Mouse (Mus musculus) heart, postnatal 0 days (tissue): ENCODE measurements around the gene Epha4. TPM values are rescaled to one million over a fixed set of nuclear protein-coding genes. Genes with fewer than 3 reads are reported as not detected.

Source experiments
- ATAC-seq: fragments of 200-750 bp; cut with Nextera tagmentation; 2 replicates; pipeline ENCODE4 v1.8.0; 2017; ENCODE audit warnings: low read depth, moderate number of reproducible peaks, moderate library complexity; ENCODE audit not compliant: insufficient read depth
- DNase-seq: peaks from one replicate; pipeline ENCODE4 v3.0.0-alpha.2; 2016; ENCODE audit warnings: low spot score
- H3K27ac ChIP-seq: fragments of 300-500 bp; sonication (generic); 2 replicates; pipeline ENCODE4 v1.5.1; 2014; ENCODE audit warnings: low read depth, mild to moderate bottlenecking
- H3K27me3 ChIP-seq: fragments of 300-500 bp; sonication (generic); 2 replicates; pipeline ENCODE4 v1.6.1; 2014; ENCODE audit warnings: low read length, mixed read lengths; ENCODE audit not compliant: control insufficient read depth, insufficient read depth
- H3K36me3 ChIP-seq: fragments of 300-500 bp; sonication (generic); replicated peaks from 2 replicates; pipeline ENCODE4 v1.6.1; 2014; ENCODE audit warnings: low read length, mixed read lengths; ENCODE audit not compliant: control insufficient read depth, insufficient read depth
- H3K4me1 ChIP-seq: fragments of 300-500 bp; sonication (generic); 2 replicates; pipeline ENCODE4 v1.6.1; 2014; ENCODE audit warnings: antibody characterized with exemption; ENCODE audit not compliant: control insufficient read depth, insufficient read depth
- H3K4me2 ChIP-seq: fragments of 300-500 bp; sonication (generic); 2 replicates; pipeline ENCODE4 v1.6.1; 2014; ENCODE audit warnings: low read depth, mild to moderate bottlenecking, low read length, moderate library complexity
- H3K4me3 ChIP-seq: fragments of 300-500 bp; sonication (generic); 2 replicates; pipeline ENCODE4 v1.5.1; 2014; ENCODE audit warnings: low read depth, low read length
- H3K9ac ChIP-seq: fragments of 300-500 bp; sonication (generic); replicated peaks from 2 replicates; pipeline ENCODE4 v1.6.1; 2014; ENCODE audit warnings: low read depth, low read length, mixed read lengths
- H3K9me3 ChIP-seq: fragments of 300-500 bp; sonication (generic); replicated peaks from 2 replicates; pipeline ENCODE4 v1.6.1; 2016; ENCODE audit warnings: low read length; ENCODE audit not compliant: control insufficient read depth
- CTCF ChIP-seq: IDR thresholded peaks from 2 replicates; pipeline ENCODE4 v1.5.1; 2016; ENCODE audit warnings: antibody characterized with exemption, control low read depth, low read depth
- EP300 ChIP-seq: IDR thresholded peaks from 2 replicates; pipeline ENCODE4 v1.6.1; 2016; ENCODE audit warnings: antibody characterized with exemption, low read depth
- WGBS: fragments of 180-500 bp; shearing (Covaris S2); extraction: QIAGEN DNeasy Blood & Tissue Kit; methylation state at CpG from one replicate; pipeline ENCODE4 v1.1.7; 2014; 5-methylcytosine and 5-hydroxymethylcytosine counted together
- polyA plus RNA-seq: library from polyadenylated mRNA; unstranded; fragments of >200 nt; fragmentation: Nextera tagmentation; extraction: Ambion mirVana; gene quantifications from 2 replicates; pipeline ENCODE4 v1.2.1, GENCODE M21; 2015
- total RNA-seq: library from RNA; depleted of rRNA; stranded (reverse); fragments of >200 nt; gene quantifications from 2 replicates; pipeline ENCODE4 v1.2.3, GENCODE M21; 2014; ENCODE audit warnings: low replicate concordance

Epha4 gene
- total and polyA plus RNA-seq, 2 experiments from 2014 or later = 8.5 to 20.3 TPM

DNA sequence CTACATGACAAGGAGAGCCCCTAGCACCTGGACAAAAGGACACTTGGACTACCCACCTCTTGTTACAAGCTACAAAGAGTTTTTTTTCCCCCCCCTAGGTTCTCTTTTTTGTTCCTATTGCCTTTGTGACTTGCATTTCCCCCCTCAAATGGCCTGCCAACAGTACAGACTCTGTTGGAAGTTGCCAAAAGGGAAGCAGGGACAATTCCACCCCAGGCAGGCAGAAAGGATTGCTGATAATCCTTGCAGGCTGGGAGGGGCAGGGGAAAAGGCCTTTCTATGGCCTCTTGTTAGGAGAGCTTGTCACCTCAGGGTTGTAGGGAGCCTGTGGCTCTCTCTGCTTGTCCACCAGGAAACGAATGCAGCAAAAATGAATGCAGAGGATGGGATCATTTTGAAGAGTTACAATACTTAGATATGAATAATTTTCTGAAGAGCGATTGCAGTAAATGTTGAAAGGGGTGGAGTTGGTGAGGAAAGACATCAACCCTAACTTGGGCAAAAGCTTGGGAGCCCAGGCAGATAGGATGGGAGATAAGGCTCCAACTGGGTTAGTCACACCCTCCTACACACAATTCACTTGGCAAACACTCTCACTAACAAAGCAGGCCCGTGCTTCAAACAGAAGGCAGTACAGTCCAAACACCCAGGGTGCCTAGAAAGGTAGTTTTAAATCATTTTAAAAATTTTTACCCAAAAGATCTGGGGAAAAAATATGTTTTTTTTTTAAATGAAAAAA is 52.8 kb downstream of the Epha4 start:
- Histone ChIP-seq H3K27ac (peak overlapping the region; percentile 62), H3K4me3 (no peak overlapping the region), H3K9me3 (no peaks in the 10 kb centered on the region), H3K4me1 (peaks cover 16% of the 10 kb centered on the region), H3K9ac (no peak overlapping the region), H3K27me3 (no peaks in the 10 kb centered on the region), H3K36me3 (no peaks in the 10 kb centered on the region), H3K4me2 (no peak overlapping the region)
- no peak for TF ChIP-seq EP300
- TF ChIP-seq CTCF = no peak
- ATAC-seq = peak; percentile 63
- 30% methylated on average over 3 of the region's 3 CpGs for WGBS
- DNase-seq = peak; percentile 43

DNA sequence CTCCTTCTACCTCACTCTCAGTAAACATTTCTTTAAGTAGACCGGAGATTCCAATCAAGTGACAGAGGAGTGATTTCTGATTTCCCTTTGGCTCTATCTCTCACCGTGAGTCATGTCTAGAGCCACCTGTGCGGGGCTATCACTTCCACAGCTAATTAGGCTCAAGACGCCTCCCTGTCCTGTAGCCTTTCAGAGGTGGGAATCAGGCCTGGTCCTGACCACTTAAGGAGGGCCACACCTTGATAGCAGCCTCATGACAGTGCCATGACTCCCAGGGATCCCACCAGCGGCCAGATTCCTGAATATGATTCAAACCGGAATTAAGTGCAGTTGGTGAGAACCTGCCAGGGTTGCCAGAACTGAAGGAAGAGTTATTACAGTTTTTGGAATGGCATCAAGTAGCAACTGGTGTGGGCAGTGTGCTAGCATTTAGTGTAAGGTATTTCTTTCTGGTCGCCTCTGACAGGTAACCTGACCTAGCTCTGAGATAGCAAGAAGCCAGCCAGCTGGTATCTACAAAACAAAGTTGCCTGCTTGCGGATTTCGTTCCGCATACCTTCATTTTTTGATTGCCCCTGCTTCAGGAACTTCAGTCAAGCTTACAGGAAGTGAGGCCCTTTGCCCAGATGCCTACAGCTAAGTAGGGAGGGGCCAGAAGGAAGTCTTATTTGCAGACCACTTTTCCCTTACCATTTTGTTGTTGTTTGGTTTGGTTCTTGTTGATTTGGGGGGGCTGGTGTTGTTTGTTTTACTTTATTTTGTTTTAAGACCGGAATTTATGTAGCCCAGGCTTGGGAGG is 53.9 kb downstream of the Epha4 start:
- TF ChIP-seq CTCF (no peak), EP300 (no peak)
- Histone ChIP-seq H3K9ac (no peak overlapping the region), H3K9me3 (no peaks in the 10 kb centered on the region), H3K36me3 (no peaks in the 10 kb centered on the region), H3K4me1 (peaks cover 16% of the 10 kb centered on the region), H3K4me3 (no peak overlapping the region), H3K27ac (peak overlapping the region; percentile 62), H3K27me3 (no peaks in the 10 kb centered on the region), H3K4me2 (no peak overlapping the region)
- 67% methylated on average over 11 of the region's 11 CpGs for WGBS
- ATAC-seq (no peak), DNase-seq (no peak)

DNA sequence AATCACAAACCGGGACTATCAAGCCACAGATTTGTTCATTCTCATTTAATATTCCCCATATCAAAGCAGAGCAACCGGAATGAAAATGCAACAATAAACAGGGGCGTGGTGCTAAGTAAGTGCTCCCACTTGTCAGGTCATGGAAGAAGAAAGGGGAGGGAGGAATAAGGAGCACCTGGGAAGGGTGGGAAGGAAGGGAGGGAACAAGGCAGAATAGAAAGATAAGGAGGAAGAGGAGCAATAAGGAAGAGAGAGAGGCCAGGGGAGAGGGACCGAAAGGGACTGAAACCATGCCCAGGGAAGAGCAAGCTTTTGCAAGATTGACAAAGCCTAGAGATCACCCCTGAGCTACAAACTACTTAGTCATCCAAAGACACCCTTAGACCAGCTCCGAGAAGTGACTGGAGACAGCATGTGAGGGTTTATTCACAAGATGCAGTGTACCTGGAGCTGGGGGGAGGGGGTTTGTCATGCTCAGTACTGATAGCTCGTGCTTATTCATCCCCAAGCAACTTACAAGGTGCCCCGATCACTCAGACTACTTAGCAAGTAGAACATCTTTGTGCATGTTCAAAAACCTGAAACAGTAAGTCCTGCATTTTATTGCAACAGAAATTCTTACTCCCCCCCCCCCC is 56.0 kb downstream of the Epha4 start:
- H3K4me3 ChIP-seq = no peak overlapping the region
- TF ChIP-seq CTCF (no peak), EP300 (no peak)
- 83% methylated on average over 7 of the region's 7 CpGs for WGBS
- H3K27ac ChIP-seq = no peak overlapping the region
- H3K27me3 ChIP-seq = no peaks in the 10 kb centered on the region
- ATAC-seq = no peak
- no peaks in the 10 kb centered on the region for H3K36me3 ChIP-seq
- no peaks in the 10 kb centered on the region for H3K9me3 ChIP-seq
- H3K4me2 ChIP-seq = no peak overlapping the region
- no peak for DNase-seq
- no peak overlapping the region for H3K9ac ChIP-seq
- H3K4me1 ChIP-seq = peaks cover 16% of the 10 kb centered on the region

DNA sequence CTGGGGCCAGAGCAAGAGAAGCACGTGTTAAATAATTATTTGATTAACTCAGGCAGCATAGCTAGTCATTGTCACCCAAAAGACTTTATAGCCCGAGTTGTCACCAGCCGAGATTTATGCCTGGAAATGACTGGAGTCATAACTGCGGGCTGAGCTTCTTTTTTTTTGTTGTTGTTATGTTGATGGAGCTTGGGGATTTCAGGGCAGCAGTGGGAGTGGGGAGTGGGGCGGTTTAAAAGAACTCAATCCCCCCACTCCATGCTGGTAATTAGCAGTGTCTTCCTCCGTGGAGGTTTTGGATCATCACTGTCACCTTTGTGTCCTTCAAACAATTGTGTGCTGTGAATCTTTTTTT is 57.5 kb downstream of the Epha4 start:
- no peak for ATAC-seq
- peaks cover 12% of the 10 kb centered on the region for H3K4me1 ChIP-seq
- WGBS = 67% methylated on average over 6 of the region's 6 CpGs
- no peak for TF ChIP-seq CTCF
- H3K27me3 ChIP-seq = no peaks in the 10 kb centered on the region
- H3K36me3 ChIP-seq = no peaks in the 10 kb centered on the region
- no peak for DNase-seq
- H3K9ac ChIP-seq = no peak overlapping the region
- H3K27ac ChIP-seq = no peak overlapping the region
- no peak overlapping the region for H3K4me3 ChIP-seq
- no peak overlapping the region for H3K4me2 ChIP-seq
- H3K9me3 ChIP-seq = no peaks in the 10 kb centered on the region

GRCm38 (mm10) chr1:77456695-77457445 is 58.0 kb downstream of the Epha4 start:
- Histone ChIP-seq H3K36me3 (no peaks in the 10 kb centered on the region), H3K4me1 (peaks cover 6% of the 10 kb centered on the region), H3K4me2 (no peak overlapping the region), H3K27me3 (no peaks in the 10 kb centered on the region), H3K4me3 (no peak overlapping the region), H3K9me3 (no peaks in the 10 kb centered on the region), H3K9ac (no peak overlapping the region), H3K27ac (no peak overlapping the region)
- no peak for TF ChIP-seq EP300
- TF ChIP-seq CTCF = no peak
- 82% methylated on average over 7 of the region's 7 CpGs for WGBS
- DNase-seq (no peak), ATAC-seq (no peak)
